Mouse (Mus musculus): ENCODE results near the gene Stat1. TPM values are rescaled to one million over a fixed set of nuclear protein-coding genes. Genes with fewer than 3 reads are reported as not detected.

Stat1 gene
- polyA plus RNA-seq, 1 experiment from 2014 or later, result 15.2 TPM

DNA sequence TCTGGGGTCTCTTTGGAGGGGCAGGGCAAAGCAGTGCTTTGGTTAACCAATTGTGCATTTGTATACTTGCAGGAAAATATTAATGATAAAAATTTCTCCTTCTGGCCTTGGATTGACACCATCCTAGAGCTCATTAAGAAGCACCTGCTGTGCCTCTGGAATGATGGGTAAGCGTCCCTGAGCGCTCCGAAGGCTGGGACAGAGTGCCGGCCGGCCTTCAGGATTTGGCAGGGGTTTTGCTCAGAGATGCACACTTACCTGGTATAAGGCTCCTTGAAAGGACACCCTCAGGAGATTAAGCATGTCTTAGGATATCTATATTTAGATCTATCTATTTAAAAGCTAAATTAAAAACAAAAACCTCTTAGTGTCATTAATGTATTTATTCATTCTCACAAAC, 31.9 kb downstream of the Stat1 start:
- 95% methylated on average over 5 of the region's 5 CpGs for WGBS
- Histone ChIP-seq H3K4me2 (replicated peaks) (no peak overlapping the region), H3K4me1 (peaks cover 3% of the 10 kb centered on the region; the same call in 1 of the 2 replicates), H3K27ac (no peak overlapping the region), H3K4me3 (no peak overlapping the region), H3K9me3 (no peaks in the 10 kb centered on the region), H3K36me3 (peaks cover 5% of the 10 kb centered on the region; the same call in 1 of the 2 replicates), H3K27me3 (replicated peaks) (no peaks in the 10 kb centered on the region), H3K9ac (no peak overlapping the region)
- ATAC-seq (ENCODE audit: low FRiP score, low read depth), result no peak

GRCm38 (mm10) chr1:52152369-52152768, 33.1 kb downstream of the Stat1 start:
- H3K4me3 ChIP-seq, result no peak overlapping the region
- H3K9me3 ChIP-seq, result no peaks in the 10 kb centered on the region
- no peaks in the 10 kb centered on the region for H3K27me3 ChIP-seq (replicated peaks)
- H3K9ac ChIP-seq, result no peak overlapping the region
- H3K4me2 ChIP-seq (replicated peaks), result no peak overlapping the region
- peaks cover 5% of the 10 kb centered on the region; the same call in 1 of the 2 replicates for H3K36me3 ChIP-seq
- 70% methylated on average over 13 of the region's 13 CpGs for WGBS
- ATAC-seq (ENCODE audit: low FRiP score, low read depth), result no peak
- H3K4me1 ChIP-seq, result peaks cover 3% of the 10 kb centered on the region; the same call in 1 of the 2 replicates
- no peak overlapping the region for H3K27ac ChIP-seq

DNA sequence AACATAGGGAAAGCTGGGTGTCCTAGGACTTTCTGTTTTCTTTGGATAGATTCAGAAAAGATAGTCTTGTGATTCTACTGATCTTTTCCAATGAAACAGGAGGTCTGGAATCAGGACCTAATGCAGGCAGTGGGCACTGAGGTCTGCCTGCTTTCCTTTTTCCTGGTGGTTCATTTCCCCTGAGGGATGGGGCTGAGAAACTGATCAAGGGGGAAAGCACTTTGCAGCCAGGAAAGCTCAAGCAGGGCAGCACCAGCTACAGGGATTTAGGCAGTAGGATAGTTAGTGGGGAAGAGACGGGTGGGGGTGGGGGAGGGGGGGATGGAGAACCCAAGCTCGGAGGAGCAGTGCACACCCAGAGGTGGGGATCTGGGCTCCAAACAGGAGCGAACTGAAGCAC, 33.7 kb downstream of the Stat1 start:
- peaks cover 5% of the 10 kb centered on the region; the same call in 1 of the 2 replicates for H3K36me3 ChIP-seq
- no peak overlapping the region for H3K4me2 ChIP-seq (replicated peaks)
- no peak for ATAC-seq (ENCODE audit: low FRiP score, low read depth)
- H3K27ac ChIP-seq, result no peak overlapping the region
- H3K4me1 ChIP-seq, result peaks cover under 1% of the 10 kb centered on the region; the same call in 1 of the 2 replicates
- no peak overlapping the region for H3K9ac ChIP-seq
- 49% methylated on average over 3 of the region's 3 CpGs for WGBS
- H3K4me3 ChIP-seq, result no peak overlapping the region
- no peaks in the 10 kb centered on the region for H3K9me3 ChIP-seq
- no peaks in the 10 kb centered on the region for H3K27me3 ChIP-seq (replicated peaks)

- no peaks in the 10 kb centered on the region for H3K9me3 ChIP-seq
- no peaks in the 10 kb centered on the region for H3K4me1 ChIP-seq
- no peaks in the 10 kb centered on the region for H3K27me3 ChIP-seq (replicated peaks)
- ATAC-seq (ENCODE audit: low FRiP score, low read depth), result no peak
- WGBS, result 93% methylated on average over 8 of the region's 8 CpGs
- no peak overlapping the region for H3K27ac ChIP-seq
- no peak overlapping the region for H3K9ac ChIP-seq
- peaks cover 5% of the 10 kb centered on the region; the same call in 1 of the 2 replicates for H3K36me3 ChIP-seq
- H3K4me2 ChIP-seq (replicated peaks), result no peak overlapping the region
- no peak overlapping the region for H3K4me3 ChIP-seq
Observed at GRCm38 (mm10) chr1:52154890-52155289, 35.6 kb downstream of the Stat1 start.

- no peak overlapping the region for H3K27ac ChIP-seq
- no peak overlapping the region for H3K4me2 ChIP-seq (replicated peaks)
- H3K36me3 ChIP-seq, result peaks cover 5% of the 10 kb centered on the region; the same call in 1 of the 2 replicates
- 93% methylated on average over 10 of the region's 10 CpGs for WGBS
- ATAC-seq (ENCODE audit: low FRiP score, low read depth), result no peak
- no peaks in the 10 kb centered on the region for H3K4me1 ChIP-seq
- H3K9ac ChIP-seq, result no peak overlapping the region
- no peaks in the 10 kb centered on the region for H3K9me3 ChIP-seq
- no peaks in the 10 kb centered on the region for H3K27me3 ChIP-seq (replicated peaks)
- H3K4me3 ChIP-seq, result no peak overlapping the region
Observed at GRCm38 (mm10) chr1:52156351-52156750, 37.1 kb downstream of the Stat1 start.

DNA sequence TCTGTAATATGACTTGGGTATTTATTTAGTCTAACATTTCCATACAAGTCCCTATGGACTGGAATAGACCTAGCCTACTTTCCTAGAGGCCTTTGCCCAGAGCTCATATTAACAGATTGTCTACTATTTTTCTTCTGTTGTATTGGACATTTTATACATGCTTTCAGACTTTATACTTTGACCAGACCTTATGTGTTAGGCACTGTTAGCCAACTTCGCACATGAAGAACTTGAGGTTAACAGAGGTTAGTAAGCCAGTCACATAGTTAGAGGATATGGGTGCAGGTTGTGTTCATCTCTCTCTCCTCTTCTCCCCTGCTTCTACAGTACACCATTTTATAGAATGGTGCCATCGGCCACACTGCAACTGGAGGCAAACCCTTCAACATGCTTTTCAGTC, 38.8 kb downstream of the Stat1 start:
- no peak overlapping the region for H3K4me3 ChIP-seq
- no peak for ATAC-seq (ENCODE audit: low FRiP score, low read depth)
- WGBS, result 98% methylated on average over 2 of the region's 2 CpGs
- H3K9me3 ChIP-seq, result no peaks in the 10 kb centered on the region
- no peaks in the 10 kb centered on the region for H3K27me3 ChIP-seq (replicated peaks)
- no peak overlapping the region for H3K27ac ChIP-seq
- no peak overlapping the region for H3K9ac ChIP-seq
- no peaks in the 10 kb centered on the region for H3K4me1 ChIP-seq
- H3K36me3 ChIP-seq, result peaks cover 9% of the 10 kb centered on the region; the same call in 1 of the 2 replicates
- no peak overlapping the region for H3K4me2 ChIP-seq (replicated peaks)

DNA sequence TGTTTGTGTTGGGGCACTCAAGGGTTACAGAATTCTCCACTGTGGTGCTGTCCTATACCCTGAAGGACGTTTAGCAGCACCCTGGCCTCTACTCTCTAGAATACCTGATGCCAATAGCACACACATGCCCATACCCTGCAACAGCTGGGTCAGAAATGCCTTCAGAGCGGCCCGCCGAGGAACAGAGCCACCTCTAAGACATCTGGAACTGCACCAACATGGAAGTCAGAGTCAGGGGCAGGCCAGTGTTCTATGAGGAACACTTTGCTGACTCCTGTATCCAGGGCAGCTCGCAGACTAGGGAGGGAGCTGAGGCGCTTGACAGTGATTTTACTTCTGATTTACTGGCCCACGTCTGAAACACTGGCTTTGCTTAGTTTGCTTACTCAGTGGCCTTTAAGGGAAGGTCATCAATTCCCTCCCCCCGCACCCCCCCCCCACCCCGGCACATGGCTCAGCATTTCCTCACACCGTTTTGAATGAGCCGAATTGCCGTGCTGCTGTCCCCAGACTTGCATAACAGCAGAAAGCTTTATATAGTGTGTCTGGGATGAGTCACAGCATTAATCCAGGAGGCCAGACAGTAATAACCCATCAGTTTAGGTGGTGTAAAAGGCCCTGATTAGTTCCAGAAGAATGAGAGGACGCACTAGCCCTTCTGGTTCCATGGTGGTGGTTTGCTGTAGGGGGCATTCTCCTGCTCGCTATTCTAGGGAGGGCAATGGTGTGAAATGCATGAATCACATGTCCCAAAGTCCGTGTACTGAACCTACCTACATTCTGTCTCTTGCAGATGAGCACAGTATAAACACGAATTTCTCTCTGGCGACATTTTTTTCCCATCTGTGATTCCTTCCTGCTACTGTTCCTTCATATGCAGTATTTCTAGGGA, 39.5 kb downstream of the Stat1 start:
- Histone ChIP-seq H3K27me3 (replicated peaks) (no peaks in the 10 kb centered on the region), H3K4me3 (no peak overlapping the region), H3K4me2 (replicated peaks) (no peak overlapping the region), H3K27ac (no peak overlapping the region), H3K9ac (no peak overlapping the region), H3K36me3 (peaks cover 9% of the 10 kb centered on the region; the same call in 1 of the 2 replicates), H3K4me1 (no peaks in the 10 kb centered on the region), H3K9me3 (no peaks in the 10 kb centered on the region)
- ATAC-seq (ENCODE audit: low FRiP score, low read depth), result no peak
- WGBS, result 66% methylated on average over 17 of the region's 17 CpGs

GRCm38 (mm10) chr1:52161151-52161550, 41.9 kb downstream of the Stat1 start:
- Histone ChIP-seq H3K4me3 (no peak overlapping the region), H3K27me3 (replicated peaks) (no peaks in the 10 kb centered on the region), H3K9ac (no peak overlapping the region), H3K36me3 (peaks cover 8% of the 10 kb centered on the region; the same call in 1 of the 2 replicates), H3K27ac (no peak overlapping the region), H3K4me1 (no peaks in the 10 kb centered on the region), H3K9me3 (no peaks in the 10 kb centered on the region), H3K4me2 (replicated peaks) (no peak overlapping the region)
- WGBS, result 91% methylated on average over 8 of the region's 8 CpGs
- no peak for ATAC-seq (ENCODE audit: low FRiP score, low read depth)

- no peak for ATAC-seq (ENCODE audit: low FRiP score, low read depth)
- Histone ChIP-seq H3K9ac (no peak overlapping the region), H3K9me3 (no peaks in the 10 kb centered on the region), H3K4me2 (replicated peaks) (no peak overlapping the region), H3K4me1 (no peaks in the 10 kb centered on the region), H3K36me3 (0 out of 2 replicates have a peak, but pooled peaks cover 8% of the 10 kb centered on the region), H3K27me3 (replicated peaks) (no peaks in the 10 kb centered on the region), H3K4me3 (no peak overlapping the region), H3K27ac (no peak overlapping the region)
- 92% methylated on average over 5 of the region's 5 CpGs for WGBS
Observed at GRCm38 (mm10) chr1:52163707-52164457, 44.6 kb downstream of the Stat1 start.

DNA sequence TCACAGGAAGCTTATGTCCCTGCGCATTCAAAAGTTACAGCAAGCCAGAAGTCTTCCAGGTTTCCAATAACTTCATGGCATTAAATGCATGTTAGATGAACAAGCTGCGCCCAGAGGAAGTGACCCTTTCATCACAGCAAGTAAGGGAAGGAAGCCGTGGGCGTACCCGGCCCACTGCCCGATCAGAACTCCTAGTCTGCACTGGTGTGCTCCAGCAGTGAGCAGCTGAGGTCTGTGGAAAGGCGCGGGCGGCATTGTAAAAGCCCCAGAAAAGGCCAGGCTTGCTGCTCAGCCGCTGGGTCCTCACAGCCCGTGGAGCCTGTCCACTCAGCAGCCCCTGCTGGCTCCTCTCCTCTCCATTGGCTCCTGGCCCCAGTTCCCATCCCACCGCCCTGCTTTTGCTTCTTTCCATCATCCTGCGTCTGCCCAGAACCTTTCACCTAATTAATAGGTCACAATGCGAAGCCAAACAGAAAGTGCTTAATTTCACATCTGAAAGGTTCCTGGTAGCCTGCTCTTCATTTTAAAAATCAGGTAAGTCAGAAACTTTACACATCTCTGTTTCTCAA, 47.5 kb downstream of the Stat1 start:
- 81% methylated on average over 14 of the region's 14 CpGs for WGBS
- H3K36me3 ChIP-seq, result 0 out of 2 replicates have a peak, but pooled peaks cover 8% of the 10 kb centered on the region
- H3K9ac ChIP-seq, result no peak overlapping the region
- no peak overlapping the region for H3K4me2 ChIP-seq (replicated peaks)
- no peaks in the 10 kb centered on the region for H3K27me3 ChIP-seq (replicated peaks)
- H3K27ac ChIP-seq, result no peak overlapping the region
- no peaks in the 10 kb centered on the region for H3K9me3 ChIP-seq
- H3K4me3 ChIP-seq, result no peak overlapping the region
- H3K4me1 ChIP-seq, result no peaks in the 10 kb centered on the region
- ATAC-seq (ENCODE audit: low FRiP score, low read depth), result no peak

DNA sequence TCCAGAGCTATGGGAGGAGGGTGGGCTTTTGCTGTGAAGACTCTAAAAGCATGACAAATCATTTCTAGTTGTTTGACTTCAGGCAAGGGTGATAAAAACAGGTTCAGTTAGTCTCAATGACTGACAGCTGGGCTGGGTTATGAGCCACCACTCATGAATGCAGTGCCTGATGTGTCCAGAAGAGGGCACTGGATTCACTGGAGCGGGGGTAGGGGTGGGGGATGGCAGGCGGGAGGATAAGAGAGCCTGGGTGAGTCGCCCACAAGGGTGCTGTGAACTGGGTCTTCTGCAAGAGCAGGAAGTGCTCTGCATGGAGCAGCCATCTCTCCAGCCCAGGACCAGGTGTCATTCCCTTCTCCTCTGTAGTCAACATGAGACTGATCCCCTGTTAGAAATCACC, 50.8 kb downstream of the Stat1 start:
- H3K27me3 ChIP-seq (replicated peaks), result no peaks in the 10 kb centered on the region
- H3K4me3 ChIP-seq, result no peak overlapping the region
- no peak overlapping the region for H3K4me2 ChIP-seq (replicated peaks)
- peak; percentile 67 for ATAC-seq (ENCODE audit: low FRiP score, low read depth)
- H3K36me3 ChIP-seq, result 0 out of 2 replicates have a peak, but pooled peaks cover 4% of the 10 kb centered on the region
- no peak overlapping the region for H3K9ac ChIP-seq
- H3K4me1 ChIP-seq, result no peaks in the 10 kb centered on the region
- no peak overlapping the region for H3K27ac ChIP-seq
- H3K9me3 ChIP-seq, result no peaks in the 10 kb centered on the region
- WGBS, result 17% methylated on average over 3 of the region's 3 CpGs

- no peaks in the 10 kb centered on the region for H3K27me3 ChIP-seq (replicated peaks)
- no peak overlapping the region for H3K4me3 ChIP-seq
- no peak overlapping the region for H3K27ac ChIP-seq
- WGBS, result 75% methylated on average over 7 of the region's 7 CpGs
- H3K9ac ChIP-seq, result no peak overlapping the region
- no peaks in the 10 kb centered on the region for H3K4me1 ChIP-seq
- no peak overlapping the region for H3K4me2 ChIP-seq (replicated peaks)
- H3K9me3 ChIP-seq, result no peaks in the 10 kb centered on the region
- H3K36me3 ChIP-seq, result 0 out of 2 replicates have a peak, but pooled peaks cover 3% of the 10 kb centered on the region
- ATAC-seq (ENCODE audit: low FRiP score, low read depth), result no peak
Observed at GRCm38 (mm10) chr1:52170747-52171146, 51.5 kb downstream of the Stat1 start.

All from neural tube, embryonic 12.5 days (tissue).